Mouse (Mus musculus): ENCODE data around the gene Rnf145. TPM values are rescaled to one million over a fixed set of nuclear protein-coding genes. Genes with fewer than 3 reads are reported as not detected.

The Rnf145 gene
- polyA plus RNA-seq, 1 experiment from 2014 or later = 82.0 TPM

DNA sequence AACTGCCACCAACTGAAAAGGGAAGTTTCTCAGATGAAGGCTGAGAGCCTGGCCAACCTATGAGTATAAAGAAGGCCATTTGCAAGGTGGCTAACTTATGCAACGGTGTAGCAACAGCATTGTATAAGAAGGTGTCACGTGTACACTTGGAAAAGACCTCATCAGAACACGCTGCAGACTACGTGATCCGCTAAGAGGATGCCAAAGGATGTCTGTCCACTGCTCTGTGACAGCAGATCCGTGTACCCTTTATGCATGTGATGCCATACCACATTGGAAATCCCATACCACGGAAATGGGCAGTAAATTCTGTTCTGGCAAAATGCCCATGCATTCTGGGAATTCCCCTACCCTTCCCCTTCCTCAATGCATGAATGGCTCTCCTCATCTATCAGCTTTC, 14.6 kb upstream of the Rnf145 start:
- ATAC-seq (ENCODE audit: low FRiP score, low TSS enrichment) = no peak

DNA sequence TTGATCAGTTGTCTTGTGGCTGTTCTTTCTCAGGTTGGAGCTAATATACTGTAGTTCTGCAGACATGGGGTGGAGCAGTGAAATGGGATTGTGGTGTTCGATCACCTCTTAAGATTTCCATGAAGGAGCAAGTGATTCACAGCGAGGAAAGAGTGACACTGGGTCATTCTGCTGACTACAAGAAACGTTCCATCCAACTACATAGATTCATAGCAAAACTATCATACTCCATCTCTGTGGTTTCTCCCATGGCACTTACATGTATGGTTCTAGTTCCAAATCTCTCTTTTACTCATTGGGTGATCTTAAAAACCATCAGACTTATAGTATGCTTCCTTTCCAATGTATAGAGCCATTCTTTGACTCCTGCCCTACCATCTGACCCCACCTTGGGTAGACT, 14.0 kb upstream of the Rnf145 start:
- Histone ChIP-seq H3K27me3 (ENCODE audit: control insufficient read depth, insufficient read depth, low read length) (no peaks in the 10 kb centered on the region), H3K9me3 (ENCODE audit: control insufficient read depth, low read length) (no peaks in the 10 kb centered on the region), H3K4me3 (ENCODE audit: low read length) (no peak overlapping the region), H3K9ac (ENCODE audit: low read depth, low read length) (no peak overlapping the region), H3K4me1 (ENCODE audit: control insufficient read depth, insufficient read depth, low read length) (no peaks in the 10 kb centered on the region), H3K27ac (ENCODE audit: low read depth, low read length) (no peak overlapping the region), H3K4me2 (replicated peaks; ENCODE audit: low read depth, low read length) (no peak overlapping the region), H3K36me3 (ENCODE audit: control insufficient read depth, insufficient read depth, low read length) (no peaks in the 10 kb centered on the region)
- 91% methylated on average over 3 of the region's 3 CpGs for WGBS
- ATAC-seq (ENCODE audit: low FRiP score, low TSS enrichment) = no peak

More for the DNA sequence above, 14.6 kb upstream of the Rnf145 start:
- H3K4me2 ChIP-seq (replicated peaks; ENCODE audit: low read depth, low read length) = no peak overlapping the region
- WGBS = 80% methylated on average over 7 of the region's 7 CpGs
- no peaks in the 10 kb centered on the region for H3K4me1 ChIP-seq (ENCODE audit: control insufficient read depth, insufficient read depth, low read length)
- H3K27ac ChIP-seq (ENCODE audit: low read depth, low read length) = no peak overlapping the region
- no peaks in the 10 kb centered on the region for H3K27me3 ChIP-seq (ENCODE audit: control insufficient read depth, insufficient read depth, low read length)
- H3K4me3 ChIP-seq (ENCODE audit: low read length) = no peak overlapping the region
- no peak overlapping the region for H3K9ac ChIP-seq (ENCODE audit: low read depth, low read length)
- no peaks in the 10 kb centered on the region for H3K36me3 ChIP-seq (ENCODE audit: control insufficient read depth, insufficient read depth, low read length)
- no peaks in the 10 kb centered on the region for H3K9me3 ChIP-seq (ENCODE audit: control insufficient read depth, low read length)

DNA sequence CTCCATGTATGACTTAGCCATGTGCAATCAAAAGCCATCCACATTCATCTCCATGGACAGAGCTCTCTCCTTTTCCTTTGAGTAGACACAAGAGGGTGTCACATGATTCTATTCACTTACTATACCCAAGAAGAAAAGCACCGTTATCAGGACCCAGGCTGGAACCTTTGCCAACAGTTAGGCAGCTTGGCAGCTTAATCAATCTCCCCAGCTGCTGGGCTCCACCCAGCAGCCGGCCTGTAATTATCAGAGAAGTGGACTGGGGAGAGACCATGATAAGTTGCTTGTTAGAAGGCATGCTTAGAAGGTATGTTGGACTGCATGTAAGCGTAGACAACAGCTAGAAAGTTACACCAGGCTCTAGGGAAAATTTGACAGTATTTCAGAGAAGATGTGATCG, 9.9 kb upstream of the Rnf145 start:
- no peak overlapping the region for H3K4me3 ChIP-seq (ENCODE audit: low read length)
- H3K4me1 ChIP-seq (ENCODE audit: control insufficient read depth, insufficient read depth, low read length) = no peaks in the 10 kb centered on the region
- H3K27me3 ChIP-seq (ENCODE audit: control insufficient read depth, insufficient read depth, low read length) = no peaks in the 10 kb centered on the region
- no peak overlapping the region for H3K9ac ChIP-seq (ENCODE audit: low read depth, low read length)
- no peak overlapping the region for H3K4me2 ChIP-seq (replicated peaks; ENCODE audit: low read depth, low read length)
- H3K36me3 ChIP-seq (ENCODE audit: control insufficient read depth, insufficient read depth, low read length) = no peaks in the 10 kb centered on the region
- ATAC-seq (ENCODE audit: low FRiP score, low TSS enrichment) = no peak
- no peak overlapping the region for H3K27ac ChIP-seq (ENCODE audit: low read depth, low read length)
- 74% methylated on average over 4 of the region's 4 CpGs for WGBS
- no peaks in the 10 kb centered on the region for H3K9me3 ChIP-seq (ENCODE audit: control insufficient read depth, low read length)

DNA sequence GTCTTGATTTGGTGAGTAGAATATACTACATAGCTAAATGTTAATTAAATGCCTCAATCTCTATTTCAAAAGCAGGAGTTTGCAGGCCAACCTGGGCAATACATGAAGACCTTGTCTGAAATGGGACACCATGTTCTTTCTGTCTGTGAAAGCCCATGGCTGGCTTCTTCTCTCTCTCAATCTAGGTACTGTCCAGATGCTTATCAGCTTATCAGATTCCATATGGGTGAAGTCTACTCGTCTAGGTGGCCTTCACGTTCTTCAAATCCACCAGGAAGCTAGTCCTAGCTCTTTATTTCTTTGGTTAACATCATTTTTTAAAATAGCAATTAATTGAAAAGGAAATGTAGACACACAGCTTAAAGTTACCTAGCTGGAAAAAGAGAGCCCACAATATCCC, 8.9 kb upstream of the Rnf145 start:
- Histone ChIP-seq H3K36me3 (ENCODE audit: control insufficient read depth, insufficient read depth, low read length) (no peaks in the 10 kb centered on the region), H3K9me3 (ENCODE audit: control insufficient read depth, low read length) (no peaks in the 10 kb centered on the region), H3K27ac (ENCODE audit: low read depth, low read length) (no peak overlapping the region), H3K4me3 (ENCODE audit: low read length) (no peak overlapping the region), H3K27me3 (ENCODE audit: control insufficient read depth, insufficient read depth, low read length) (no peaks in the 10 kb centered on the region), H3K4me2 (replicated peaks; ENCODE audit: low read depth, low read length) (no peak overlapping the region), H3K4me1 (ENCODE audit: control insufficient read depth, insufficient read depth, low read length) (no peaks in the 10 kb centered on the region), H3K9ac (ENCODE audit: low read depth, low read length) (no peak overlapping the region)
- WGBS = 83% methylated on average over 2 of the region's 2 CpGs
- no peak for ATAC-seq (ENCODE audit: low FRiP score, low TSS enrichment)

DNA sequence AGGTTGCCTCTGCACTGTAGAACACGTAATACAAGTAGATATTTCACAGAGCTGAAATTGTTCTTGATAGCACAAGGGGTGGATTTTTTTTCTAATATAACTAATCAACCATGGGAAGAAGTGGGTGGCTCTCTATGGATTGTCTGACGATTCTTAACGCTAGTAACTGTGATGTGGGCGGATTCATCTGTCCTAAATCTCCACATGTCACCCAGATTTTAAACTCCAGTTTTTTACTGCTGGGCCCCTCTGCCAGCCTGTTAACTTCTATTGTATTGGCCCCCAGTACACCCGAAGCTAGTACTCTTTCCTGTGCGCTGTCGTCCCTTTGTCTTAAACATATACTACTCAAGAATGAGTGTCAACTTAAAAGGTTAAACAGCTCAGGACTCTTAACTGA, 8.4 kb upstream of the Rnf145 start:
- no peaks in the 10 kb centered on the region for H3K9me3 ChIP-seq (ENCODE audit: control insufficient read depth, low read length)
- no peak overlapping the region for H3K27ac ChIP-seq (ENCODE audit: low read depth, low read length)
- ATAC-seq (ENCODE audit: low FRiP score, low TSS enrichment) = no peak
- H3K4me3 ChIP-seq (ENCODE audit: low read length) = no peak overlapping the region
- no peak overlapping the region for H3K4me2 ChIP-seq (replicated peaks; ENCODE audit: low read depth, low read length)
- H3K36me3 ChIP-seq (ENCODE audit: control insufficient read depth, insufficient read depth, low read length) = no peaks in the 10 kb centered on the region
- no peak overlapping the region for H3K9ac ChIP-seq (ENCODE audit: low read depth, low read length)
- no peaks in the 10 kb centered on the region for H3K4me1 ChIP-seq (ENCODE audit: control insufficient read depth, insufficient read depth, low read length)
- 81% methylated on average over 7 of the region's 7 CpGs for WGBS
- H3K27me3 ChIP-seq (ENCODE audit: control insufficient read depth, insufficient read depth, low read length) = no peaks in the 10 kb centered on the region

DNA sequence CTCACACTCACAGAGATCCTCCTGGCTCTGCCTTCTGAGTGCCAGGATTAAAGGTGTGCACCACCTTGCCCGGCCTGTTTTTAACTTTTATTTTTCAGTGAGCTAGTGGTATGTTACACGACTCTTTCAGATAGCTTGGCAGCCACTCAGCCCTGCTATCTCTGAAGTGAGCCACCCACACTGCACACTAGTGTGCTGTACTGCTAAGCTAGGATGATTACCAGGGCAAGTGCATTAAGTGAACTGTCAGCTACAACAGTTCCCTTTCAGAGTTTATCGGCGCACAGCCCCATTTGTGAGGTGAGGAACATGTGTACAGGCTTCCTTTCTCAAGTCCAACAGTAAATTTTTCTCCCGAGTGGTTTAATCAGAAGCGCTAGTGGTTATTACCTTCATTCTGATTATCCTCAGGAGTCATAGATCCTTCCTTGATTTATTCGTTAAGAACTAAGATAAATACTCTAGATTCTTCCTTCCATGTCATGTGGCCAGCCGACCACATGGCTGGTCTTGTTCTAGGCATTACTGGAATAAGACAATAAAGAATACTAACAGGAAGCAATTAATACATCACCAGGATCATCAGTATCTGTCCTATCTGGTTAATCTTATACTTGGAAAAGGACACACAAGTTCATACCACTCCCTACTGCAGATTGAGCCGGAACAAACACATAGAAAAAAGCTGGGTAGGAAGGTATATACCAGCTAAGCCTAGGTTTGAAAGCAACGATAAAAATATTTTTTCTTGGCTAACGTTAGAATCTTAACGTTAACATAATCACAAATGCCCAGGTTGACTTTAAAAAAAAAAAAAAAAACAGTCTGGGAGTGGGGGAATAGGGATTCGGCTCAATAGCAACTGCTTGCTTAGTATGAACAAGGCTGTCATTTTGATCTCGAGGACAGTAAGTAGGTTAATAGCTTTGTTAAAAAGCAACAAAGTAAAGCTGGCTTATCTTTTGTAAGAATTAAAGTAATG, 6.4 kb upstream of the Rnf145 start:
- no peak overlapping the region for H3K4me3 ChIP-seq (ENCODE audit: low read length)
- 80% methylated on average over 14 of the region's 14 CpGs for WGBS
- no peak overlapping the region for H3K4me2 ChIP-seq (replicated peaks; ENCODE audit: low read depth, low read length)
- no peak for ATAC-seq (ENCODE audit: low FRiP score, low TSS enrichment)
- no peak overlapping the region for H3K9ac ChIP-seq (ENCODE audit: low read depth, low read length)
- no peaks in the 10 kb centered on the region for H3K9me3 ChIP-seq (ENCODE audit: control insufficient read depth, low read length)
- H3K27me3 ChIP-seq (ENCODE audit: control insufficient read depth, insufficient read depth, low read length) = no peaks in the 10 kb centered on the region
- no peak overlapping the region for H3K27ac ChIP-seq (ENCODE audit: low read depth, low read length)
- no peaks in the 10 kb centered on the region for H3K36me3 ChIP-seq (ENCODE audit: control insufficient read depth, insufficient read depth, low read length)
- no peaks in the 10 kb centered on the region for H3K4me1 ChIP-seq (ENCODE audit: control insufficient read depth, insufficient read depth, low read length)

DNA sequence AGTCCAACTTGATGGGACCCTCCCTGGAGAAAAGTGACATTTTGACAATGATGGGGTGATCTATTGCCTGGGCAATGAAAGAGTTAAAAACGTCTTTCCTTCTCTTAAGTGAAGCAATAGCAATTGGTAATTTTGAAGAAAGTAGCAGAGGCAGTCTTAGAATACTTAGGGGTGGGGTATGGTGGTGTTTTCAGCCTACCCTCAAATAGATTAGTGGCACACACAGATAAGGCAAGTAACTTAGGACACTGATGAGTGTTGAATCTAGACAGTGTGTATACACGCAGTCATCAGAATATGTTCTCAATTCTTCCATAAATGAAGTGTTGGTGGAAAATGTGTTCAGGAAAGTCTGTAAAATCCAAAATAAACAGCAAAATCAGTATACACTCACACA, 5.7 kb upstream of the Rnf145 start:
- no peaks in the 10 kb centered on the region for H3K4me1 ChIP-seq (ENCODE audit: control insufficient read depth, insufficient read depth, low read length)
- H3K27me3 ChIP-seq (ENCODE audit: control insufficient read depth, insufficient read depth, low read length) = no peaks in the 10 kb centered on the region
- no peaks in the 10 kb centered on the region for H3K36me3 ChIP-seq (ENCODE audit: control insufficient read depth, insufficient read depth, low read length)
- H3K27ac ChIP-seq (ENCODE audit: low read depth, low read length) = no peak overlapping the region
- no peak overlapping the region for H3K4me3 ChIP-seq (ENCODE audit: low read length)
- no peak overlapping the region for H3K9ac ChIP-seq (ENCODE audit: low read depth, low read length)
- H3K9me3 ChIP-seq (ENCODE audit: control insufficient read depth, low read length) = no peaks in the 10 kb centered on the region
- no peak overlapping the region for H3K4me2 ChIP-seq (replicated peaks; ENCODE audit: low read depth, low read length)
- no peak for ATAC-seq (ENCODE audit: low FRiP score, low TSS enrichment)
- WGBS = 62% methylated on average over 2 of the region's 2 CpGs

DNA sequence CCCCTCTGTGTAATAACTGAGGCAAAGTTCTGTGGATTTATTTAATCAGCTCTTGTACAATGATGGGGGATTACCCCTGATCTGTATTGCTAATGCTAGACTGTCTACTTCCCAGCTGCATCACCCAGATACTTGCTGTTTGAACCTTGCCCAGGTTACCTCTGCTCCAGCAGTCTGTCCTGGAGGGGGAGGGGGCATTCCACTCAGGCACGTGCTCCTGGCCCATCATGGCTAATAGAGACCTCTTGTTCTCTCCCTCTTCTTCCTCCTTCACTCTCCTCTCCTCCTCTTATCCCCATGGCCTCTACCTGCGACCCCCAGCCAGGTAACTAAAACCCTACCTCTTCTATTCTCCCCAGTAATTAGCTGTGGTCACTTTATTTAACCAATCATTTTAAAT, 4.1 kb upstream of the Rnf145 start:
- ATAC-seq (ENCODE audit: low FRiP score, low TSS enrichment) = no peak
- H3K27ac ChIP-seq (ENCODE audit: low read depth, low read length) = no peak overlapping the region
- WGBS = 49% methylated on average over 2 of the region's 2 CpGs

DNA sequence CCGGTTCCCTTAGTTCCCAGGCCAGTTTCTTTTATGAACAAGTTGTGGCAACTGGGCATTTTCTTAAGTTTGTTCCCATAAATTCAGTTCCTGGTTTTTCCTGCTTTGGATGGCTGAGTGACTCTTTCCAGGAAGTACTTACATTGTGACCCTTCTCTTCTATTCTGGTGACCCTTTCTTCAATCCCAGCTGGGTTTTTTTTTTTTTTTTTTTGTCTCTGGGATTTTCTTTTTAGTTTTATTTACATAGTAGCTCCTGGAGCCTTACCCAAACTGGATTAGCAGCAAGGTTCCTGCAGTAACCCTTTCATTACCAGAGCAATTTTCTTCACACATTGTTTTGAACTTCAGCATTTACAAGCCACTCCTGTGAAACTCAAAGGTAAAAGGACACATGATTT, 2.4 kb upstream of the Rnf145 start:
- H3K4me3 ChIP-seq (ENCODE audit: low read length) = no peak overlapping the region
- no peaks in the 10 kb centered on the region for H3K36me3 ChIP-seq (ENCODE audit: control insufficient read depth, insufficient read depth, low read length)
- peaks cover 7% of the 10 kb centered on the region for H3K4me1 ChIP-seq (ENCODE audit: control insufficient read depth, insufficient read depth, low read length)
- no peaks in the 10 kb centered on the region for H3K9me3 ChIP-seq (ENCODE audit: control insufficient read depth, low read length)
- ATAC-seq (ENCODE audit: low FRiP score, low TSS enrichment) = no peak
- H3K27me3 ChIP-seq (ENCODE audit: control insufficient read depth, insufficient read depth, low read length) = no peaks in the 10 kb centered on the region
- no peak overlapping the region for H3K4me2 ChIP-seq (replicated peaks; ENCODE audit: low read depth, low read length)
- H3K9ac ChIP-seq (ENCODE audit: low read depth, low read length) = no peak overlapping the region
- 38% methylated on average over 1 of the region's 1 CpGs for WGBS
- H3K27ac ChIP-seq (ENCODE audit: low read depth, low read length) = no peak overlapping the region

More for the DNA sequence above, 4.1 kb upstream of the Rnf145 start:
- H3K4me3 ChIP-seq (ENCODE audit: low read length) = no peak overlapping the region
- H3K36me3 ChIP-seq (ENCODE audit: control insufficient read depth, insufficient read depth, low read length) = no peaks in the 10 kb centered on the region
- H3K9me3 ChIP-seq (ENCODE audit: control insufficient read depth, low read length) = no peaks in the 10 kb centered on the region
- no peak overlapping the region for H3K4me2 ChIP-seq (replicated peaks; ENCODE audit: low read depth, low read length)
- no peak overlapping the region for H3K9ac ChIP-seq (ENCODE audit: low read depth, low read length)
- no peaks in the 10 kb centered on the region for H3K27me3 ChIP-seq (ENCODE audit: control insufficient read depth, insufficient read depth, low read length)
- 0 out of 2 replicates have a peak, but pooled peaks cover 2% of the 10 kb centered on the region for H3K4me1 ChIP-seq (ENCODE audit: control insufficient read depth, insufficient read depth, low read length)

All from kidney, embryonic 14.5 days (tissue).